Mouse (Mus musculus): ENCODE results near the gene Slco4a1.

Gene Slco4a1

DNA sequence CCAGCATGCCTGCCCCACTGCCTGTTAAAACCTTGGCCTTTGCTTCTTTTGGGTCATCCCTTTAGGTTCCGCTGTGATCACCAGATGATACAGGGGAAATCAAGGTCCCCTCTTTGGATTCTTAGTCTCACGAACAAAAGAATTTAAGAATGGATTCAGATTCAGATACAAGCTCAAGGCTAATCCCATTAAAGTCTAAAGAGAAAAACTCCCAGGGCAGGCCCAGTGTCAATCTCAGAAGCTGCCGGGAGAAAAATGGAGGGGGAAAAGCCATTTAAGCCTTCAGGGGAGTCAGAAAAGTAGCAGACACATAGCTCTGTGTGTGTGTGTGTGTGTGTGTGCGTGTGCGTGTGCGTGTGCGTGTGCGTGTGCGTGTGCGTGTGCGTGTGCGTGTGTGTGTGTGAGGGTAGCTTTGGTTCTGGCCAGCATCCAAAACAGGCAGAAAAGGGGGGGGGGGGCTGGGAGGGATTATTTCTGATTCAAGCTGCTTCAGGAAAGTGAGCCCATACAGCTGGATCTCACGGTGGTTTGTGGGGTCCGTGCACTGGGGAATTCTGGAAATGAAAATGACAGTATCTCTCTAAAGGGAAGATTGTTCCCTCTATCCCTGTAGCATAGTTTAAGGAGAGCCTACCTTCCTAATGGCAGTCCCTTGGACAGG, 52.5 kb downstream of the Slco4a1 start:
- no peak for DNase-seq (ENCODE audit: low spot score in 2 of 2)

DNA sequence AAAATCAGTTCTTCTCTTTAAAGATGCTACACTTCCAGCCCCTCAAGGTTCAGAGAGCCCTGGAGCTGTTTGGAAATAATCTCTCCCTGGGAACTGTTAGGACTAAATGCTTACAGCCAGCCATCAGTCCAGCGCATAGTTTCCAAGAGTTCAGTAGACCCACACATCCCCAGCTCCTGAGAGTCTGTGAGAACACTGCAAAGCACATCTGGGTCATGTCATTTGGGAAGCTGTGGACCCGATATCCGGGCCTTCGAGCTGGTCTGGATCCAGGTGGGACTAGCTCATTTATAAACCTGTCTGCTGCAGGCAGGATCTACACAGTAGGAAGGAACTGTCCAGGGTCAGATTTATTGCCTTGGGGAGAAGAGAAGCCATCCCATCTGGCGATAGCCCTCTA, 54.8 kb downstream of the Slco4a1 start:
- DNase-seq (ENCODE audit: low spot score in 2 of 2): no peak

GRCm38 (mm10) chr2:180511875-180512661, 56.0 kb downstream of the Slco4a1 start:
- DNase-seq (ENCODE audit: low spot score in 2 of 2): no peak

DNA sequence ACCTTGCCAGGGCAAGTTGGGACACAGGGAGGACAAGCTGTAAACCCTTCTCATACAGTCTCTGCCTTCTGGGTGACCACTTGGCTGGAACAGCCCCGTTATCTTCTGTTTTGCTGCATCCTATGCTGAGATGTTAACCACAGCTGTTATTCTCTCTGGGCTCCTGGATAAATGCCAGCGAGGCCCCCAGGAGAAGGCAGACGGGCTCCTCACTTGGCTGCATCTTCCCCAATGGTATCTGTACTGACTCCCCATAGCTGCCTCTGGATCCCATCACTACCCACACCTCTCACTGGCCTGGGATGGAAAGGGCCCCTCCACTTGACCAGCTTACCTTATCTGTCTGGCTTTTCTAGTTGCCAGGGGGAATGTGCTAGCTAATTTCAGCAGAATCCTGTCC, 57.0 kb downstream of the Slco4a1 start:
- no peak for DNase-seq (ENCODE audit: low spot score in 2 of 2)

DNA sequence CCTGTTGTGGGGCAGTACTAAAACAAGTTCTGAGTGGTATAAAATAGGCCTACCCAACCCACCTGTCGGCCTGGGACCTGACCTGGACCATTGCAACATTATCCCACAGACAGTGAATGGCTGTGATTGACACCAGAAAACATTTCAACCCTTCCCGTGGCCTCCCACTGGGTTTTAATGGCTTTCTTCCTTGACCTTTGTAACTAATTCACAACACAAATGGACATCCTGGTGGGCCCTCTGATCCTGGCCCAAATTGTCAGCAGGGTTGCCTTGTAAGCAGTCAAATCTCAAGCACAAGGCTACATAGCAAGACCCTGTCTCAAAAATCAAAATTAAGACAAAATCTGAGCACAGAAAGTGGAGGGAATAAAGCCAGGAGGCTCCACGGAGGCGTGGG, 57.8 kb downstream of the Slco4a1 start:
- DNase-seq (ENCODE audit: low spot score in 2 of 2): no peak

DNA sequence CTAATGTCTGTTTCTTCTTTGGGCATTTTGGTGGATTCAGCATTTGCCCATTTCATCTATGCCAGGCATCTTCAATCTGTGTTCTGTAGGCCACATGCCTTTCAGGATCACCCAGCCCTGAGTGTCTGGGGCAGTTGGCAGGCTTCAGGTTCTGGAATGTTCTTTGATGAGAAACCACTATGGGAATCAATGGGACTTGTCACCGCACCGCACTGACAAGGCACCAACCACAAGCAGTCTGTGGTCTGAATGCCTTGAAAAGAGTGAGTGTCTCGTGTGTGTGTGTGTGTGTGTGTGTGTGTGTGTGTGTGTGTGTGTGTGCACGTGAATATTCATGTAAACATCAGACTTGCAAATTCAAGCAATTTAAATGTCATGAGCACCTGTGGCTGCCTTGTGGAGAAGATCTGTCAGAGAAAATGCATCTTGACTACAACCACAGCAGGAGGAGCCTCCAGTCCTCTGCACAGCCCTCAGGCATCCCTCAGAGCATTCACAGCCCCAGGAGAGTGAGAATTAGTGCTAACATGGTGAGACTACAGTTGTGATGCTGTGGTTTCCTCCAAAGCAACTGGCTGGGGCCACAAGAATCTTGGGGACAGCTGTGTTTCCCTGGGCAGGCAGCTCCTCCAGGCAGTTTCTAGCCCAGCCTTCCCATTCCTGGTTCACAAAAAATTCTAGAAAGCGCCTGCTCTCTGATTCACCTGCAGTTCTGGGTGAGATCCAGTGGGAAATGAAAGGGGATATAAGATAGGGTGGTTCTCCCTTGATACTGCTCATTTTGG, 65.6 kb downstream of the Slco4a1 start:
- no peak for DNase-seq (ENCODE audit: low spot score in 2 of 2)

GRCm38 (mm10) chr2:180522825-180523224, 66.8 kb downstream of the Slco4a1 start:
- no peak for DNase-seq (ENCODE audit: low spot score in 2 of 2)
